Mouse (Mus musculus): ENCODE measurements around the gene Hp1bp3. TPM values are rescaled to one million over a fixed set of nuclear protein-coding genes. Genes with fewer than 3 reads are reported as not detected.

Gene Hp1bp3
- total RNA-seq, 2 experiments from 2014 or later = 80.9 to 81.8 TPM

GRCm38 (mm10) chr4:138292028-138292427 is 75.9 kb downstream of the Hp1bp3 start:
- DNase-seq (ENCODE audit: low spot score) = no peak
- intact Hi-C loops (cut with DNase I) = no loop called here

GRCm38 (mm10) chr4:138293261-138293948 is 77.3 kb downstream of the Hp1bp3 start:
- no peak for DNase-seq (ENCODE audit: low spot score)
- intact Hi-C loops (cut with DNase I) = no loop called here

GRCm38 (mm10) chr4:138293949-138294550 is 78.0 kb downstream of the Hp1bp3 start:
- no peak for DNase-seq (ENCODE audit: low spot score)
- intact Hi-C loops (cut with DNase I) = no loop called here

Other genes starting within 250 kb of the Hp1bp3 start
- gene Eif4g3, start 223.3 kb upstream of the Hp1bp3 start, total RNA-seq (2021) = 10 to 100 TPM; 44.1 to 48.1 TPM
- gene Sh2d5, start 34.1 kb downstream of the Hp1bp3 start, total RNA-seq (2021) = under 1 TPM in 1 of 2 experiments, not detected in 1; 0.25 TPM
- under 1 TPM; 0.13 to 0.22 TPM for gene Kif17, start 34.1 kb downstream of the Hp1bp3 start, total RNA-seq (2021)
- 10 to 100 TPM; 63.6 to 68.4 TPM for gene Ddost, start 88.4 kb downstream of the Hp1bp3 start, total RNA-seq (2021)
- gene Pink1, start 110.0 kb downstream of the Hp1bp3 start, total RNA-seq (2021) = 100 to 1,000 TPM; 560 to 591 TPM
- gene Cda, start 151.7 kb downstream of the Hp1bp3 start, total RNA-seq (2021) = 1 to 10 TPM; 1.3 to 1.8 TPM
- gene Fam43b, start 180.2 kb downstream of the Hp1bp3 start, total RNA-seq (2021) = under 1 TPM in 1 of 2 experiments, not detected in 1; 0.11 TPM
- 10 to 100 TPM; 68.1 to 79.0 TPM for gene Mul1, start 218.4 kb downstream of the Hp1bp3 start, total RNA-seq (2021)
- gene Camk2n1, start 238.0 kb downstream of the Hp1bp3 start, total RNA-seq (2021) = 10 to 100 TPM in 1 of 2 experiments, 1 to 10 TPM in 1; 9.6 to 11.2 TPM